Mouse (Mus musculus) testis, postnatal 10 days (tissue): ENCODE results near the gene Olfr871.
"Not testable (repeated sequence)": the region's sequence is repeated elsewhere in the genome, so short reads cannot be mapped to it uniquely, and the experiment has no call there.

Experiments
- DNase-seq: peaks from one replicate; pipeline ENCODE4 v3.0.0; 2021; ENCODE audit warnings: low spot score

Olfr871 gene

GRCm38 (mm10) chr9:20211907-20212306 is at the start of gene Olfr871:
Gene Olfr871 (plus strand): TSS chr9:20212207.
- DNase-seq, result no peak

- no peak for DNase-seq
Observed at GRCm38 (mm10) chr9:20173957-20174356, 38.0 kb upstream of the Olfr871 start, which contains the start of gene Olfr870. Gene Olfr870 (minus strand): TSS chr9:20174057.

GRCm38 (mm10) chr9:20179463-20179862 is 32.5 kb upstream of the Olfr871 start:
- no peak for DNase-seq

GRCm38 (mm10) chr9:20202131-20202530 is 9.9 kb upstream of the Olfr871 start:
- DNase-seq, result no peak

- DNase-seq, result not testable (repeated sequence)
Observed at GRCm38 (mm10) chr9:20203413-20203984, 8.5 kb upstream of the Olfr871 start.

- DNase-seq, result no peak
Observed at GRCm38 (mm10) chr9:20210812-20211211, 1.2 kb upstream of the Olfr871 start.

- no peak for DNase-seq
Observed at GRCm38 (mm10) chr9:20211477-20211876, 530 bp upstream of the Olfr871 start.

GRCm38 (mm10) chr9:20236819-20237218 is 24.8 kb downstream of the Olfr871 start, which contains the start of gene Olfr872:
Gene Olfr872 (plus strand): TSS chr9:20237119.
- DNase-seq, result no peak

- DNase-seq, result no peak
Observed at GRCm38 (mm10) chr9:20237378-20237777, 25.4 kb downstream of the Olfr871 start.
